ENCODE assay signal across 14 mouse cellular contexts in the genomic region with DNA sequence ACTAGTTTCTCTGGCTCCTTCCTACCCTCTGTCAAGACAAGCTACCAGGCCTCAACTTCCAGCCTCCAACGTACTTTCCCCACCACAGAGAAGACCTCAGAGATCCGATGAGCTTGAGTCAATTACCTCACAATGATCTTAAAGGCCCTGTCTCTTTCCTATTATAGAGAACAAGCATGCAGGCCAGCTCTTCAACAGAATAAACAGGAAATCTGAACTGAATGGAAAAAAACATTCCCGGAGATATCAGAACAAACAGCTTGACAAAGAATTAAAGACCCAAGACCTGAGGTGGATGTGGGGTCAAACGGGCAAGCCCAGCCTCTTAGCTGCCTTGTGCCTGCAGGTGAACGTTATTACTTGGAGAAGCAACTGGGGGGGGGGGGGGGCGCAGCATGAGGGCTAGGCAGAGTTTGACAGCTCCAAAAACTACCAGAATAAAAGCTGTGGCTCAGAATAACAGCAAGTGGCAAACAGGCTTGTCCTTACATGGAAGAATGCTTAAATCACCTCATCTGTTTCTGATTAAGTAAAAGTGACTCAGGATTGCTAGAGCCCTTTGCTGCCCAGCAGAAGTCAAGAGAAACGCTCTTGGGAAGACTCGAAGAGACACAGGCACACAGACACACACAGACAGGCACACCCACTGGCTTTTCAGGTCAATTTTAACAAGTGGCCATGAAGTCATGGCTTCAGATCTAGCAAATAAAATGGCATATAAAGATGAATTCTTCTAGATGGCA. TPM values are rescaled to one million over a fixed set of nuclear protein-coding genes. Genes with fewer than 3 reads are reported as not detected.
A peak's percentile ranks its signal among the peaks of the same experiment; 100 is the strongest.
DNase-seq lines count a peak whose midpoint lies in the region; ATAC-seq and TF ChIP-seq lines count a peak whose summit lies in the region.
"Had no signal": no experiment of that assay in that cellular context is flagged by ENCODE, and none has a peak within 500 bp of the region (broad histone marks: within the 10 kb centered on the region; RNA-seq: fewer than 3 reads in every experiment).

No protein-coding gene starts in this region.

- peak; percentile 91 for DNase-seq in heart, adult 11 months
- DNase-seq in lung, postnatal 4 days: no peak
- DNase-seq in layer of hippocampus, postnatal 14 days (ENCODE audit: low spot score in 2 of 2): no peak
- no peak for DNase-seq in cerebellum, adult 9-11 months
- DNase-seq: adrenal gland, adult 2 months; forebrain, postnatal 0 days; retina, postnatal 1 day; thymus, adult 2 months had no signal

- H3K9ac ChIP-seq in heart, embryonic 11.5 days (ENCODE audit: low read depth, low read length): no peak overlapping the region
- peak overlapping the region; percentile 13; the same call in 1 of the 2 replicates for H3K9ac ChIP-seq in lung, embryonic 16.5 days (ENCODE audit: low read length)
- H3K9ac ChIP-seq: forebrain, postnatal 0 days; midbrain, embryonic 13.5 days; neural tube, embryonic 12.5 days had no signal

- no peak overlapping the region for H3K27ac ChIP-seq in heart, embryonic 11.5 days (ENCODE audit: low read depth, low read length)
- H3K27ac ChIP-seq in lung, embryonic 16.5 days (ENCODE audit: low read length): peak overlapping the region; percentile 55; the same call in 1 of the 2 replicates
- peak overlapping the region; percentile 92 for H3K27ac ChIP-seq in embryonic fibroblast, embryonic 13.5 days (ENCODE audit: insufficient read depth, low read length)
- H3K27ac ChIP-seq in small intestine, adult 2 months (ENCODE audit: insufficient read depth, low read depth, low read length): peak overlapping the region; percentile 43
- H3K27ac ChIP-seq: midbrain, embryonic 13.5 days; neural tube, embryonic 12.5 days had no signal

- no peaks in the 10 kb centered on the region for H3K27me3 ChIP-seq in heart, embryonic 11.5 days (ENCODE audit: control insufficient read depth, insufficient read depth, low read length)
- H3K27me3 ChIP-seq in lung, embryonic 16.5 days (ENCODE audit: control insufficient read depth, insufficient read depth, low read depth, low read length): no peaks in the 10 kb centered on the region
- no peaks in the 10 kb centered on the region for H3K27me3 ChIP-seq in small intestine, adult 2 months (ENCODE audit: control insufficient read depth, insufficient read depth, low read length)
- H3K27me3 ChIP-seq: midbrain, embryonic 13.5 days; neural tube, embryonic 12.5 days had no signal

- no peak overlapping the region for H3K4me3 ChIP-seq in heart, embryonic 11.5 days (ENCODE audit: low read depth, low read length)
- no peak overlapping the region for H3K4me3 ChIP-seq in lung, embryonic 16.5 days (ENCODE audit: low read length)
- H3K4me3 ChIP-seq in embryonic fibroblast, embryonic 13.5 days (ENCODE audit: insufficient read depth, low read length): no peak overlapping the region
- no peak overlapping the region for H3K4me3 ChIP-seq in small intestine, adult 2 months (ENCODE audit: low read depth, low read length)
- H3K4me3 ChIP-seq: midbrain, embryonic 13.5 days; neural tube, embryonic 12.5 days had no signal

- H3K4me2 ChIP-seq in heart, embryonic 11.5 days: no peak overlapping the region
- H3K4me2 ChIP-seq in lung, embryonic 16.5 days (ENCODE audit: low read depth, low read length): no peak overlapping the region
- H3K4me2 ChIP-seq: midbrain, embryonic 13.5 days; neural tube, embryonic 12.5 days had no signal

- TF ChIP-seq POLR2A in embryonic fibroblast, embryonic 13.5 days (IDR thresholded peaks at IDR 0.05; ENCODE audit: low read depth, low read length): no peak
- no peak for TF ChIP-seq POLR2A in small intestine, adult 2 months (IDR thresholded peaks at IDR 0.05; ENCODE audit: low read depth, low read length)

- H3K36me3 ChIP-seq in heart, embryonic 11.5 days (ENCODE audit: control insufficient read depth, insufficient read depth, low read length): 0 out of 2 replicates have a peak, but pooled peaks cover 6% of the 10 kb centered on the region
- H3K36me3 ChIP-seq in lung, embryonic 16.5 days (ENCODE audit: control insufficient read depth, insufficient read depth, low read length): peaks cover 16% of the 10 kb centered on the region
- peaks cover 35% of the 10 kb centered on the region for H3K36me3 ChIP-seq in small intestine, adult 2 months (ENCODE audit: control insufficient read depth, insufficient read depth, low read length)

- no peaks in the 10 kb centered on the region for H3K9me3 ChIP-seq in heart, embryonic 11.5 days (replicated peaks; ENCODE audit: control insufficient read depth, low read length)
- H3K9me3 ChIP-seq in lung, embryonic 16.5 days (ENCODE audit: control insufficient read depth, low read length): no peaks in the 10 kb centered on the region
- H3K9me3 ChIP-seq: midbrain, embryonic 13.5 days; neural tube, embryonic 12.5 days had no signal

- whole genome bisulfite sequencing in heart, embryonic 11.5 days (ENCODE audit: insufficient replicate concordance): 51% methylated on average over 8 of the region's 8 CpGs
- 33% methylated on average over 8 of the region's 8 CpGs for WGBS in lung, embryonic 16.5 days
- WGBS in small intestine, adult 2 months: 43% methylated on average over 8 of the region's 8 CpGs

- no peak for ATAC-seq in heart, embryonic 11.5 days (replicated peaks; ENCODE audit: insufficient number of reproducible peaks, low FRiP score, low TSS enrichment)
- no peak for ATAC-seq in lung, embryonic 16.5 days (ENCODE audit: low read depth)
- ATAC-seq: forebrain, postnatal 0 days; midbrain, embryonic 13.5 days had no signal

- peaks cover 17% of the 10 kb centered on the region for H3K4me1 ChIP-seq in heart, embryonic 11.5 days (ENCODE audit: control insufficient read depth, insufficient read depth, low read length)
- H3K4me1 ChIP-seq in lung, embryonic 16.5 days (replicated peaks; ENCODE audit: control insufficient read depth, insufficient read depth, low read length): peaks cover 8% of the 10 kb centered on the region
- H3K4me1 ChIP-seq in embryonic fibroblast, embryonic 13.5 days (ENCODE audit: control insufficient read depth, insufficient read depth, low read length): peaks cover 12% of the 10 kb centered on the region
- H3K4me1 ChIP-seq in small intestine, adult 2 months (ENCODE audit: control insufficient read depth, insufficient read depth, insufficient read length, low read length): peaks cover 5% of the 10 kb centered on the region
- H3K4me1 ChIP-seq: neural tube, embryonic 12.5 days had no signal

- TF ChIP-seq CTCF in embryonic fibroblast, embryonic 13.5 days (IDR thresholded peaks at IDR 0.05; ENCODE audit: borderline replicate concordance, insufficient read depth, low read length): no peak
- TF ChIP-seq CTCF in small intestine, adult 2 months (IDR thresholded peaks at IDR 0.05; ENCODE audit: extremely low read depth, insufficient read length, insufficient replicate concordance, low read depth, low read length): no peak

RNA-seq across cellular contexts. Expression of a gene that starts 17.5 kb away (rescaled TPM):
- 0.50 and 0.62 TPM in 2 replicates for polyA plus RNA-seq in heart, embryonic 11.5 days (2014; fragmentation: Nextera tagmentation; extraction: Ambion mirVana)
- polyA plus RNA-seq in lung, embryonic 16.5 days (2015; fragmentation: Nextera tagmentation; extraction: Ambion mirVana): 2.0 and 2.2 TPM in 2 replicates
- 0.30 and 0.35 TPM in 2 replicates for polyA plus RNA-seq in embryonic fibroblast, embryonic 13.5 days (2011; ENCODE audit: insufficient read length, low read depth, missing spikeins)
- polyA plus RNA-seq in small intestine, adult 2 months (2012; rRNA removed): 0.10 and 0.33 TPM in 2 replicates
- 1 to 10 TPM; 3.3 to 4.5 TPM for total RNA-seq in layer of hippocampus, postnatal 14 days (2021)
- polyA plus RNA-seq: adrenal gland, adult 2 months had no signal

RNA-seq across cellular contexts. Expression of a gene that starts 51.6 kb away (rescaled TPM):
- polyA plus RNA-seq in heart, embryonic 11.5 days (2014; fragmentation: Nextera tagmentation; extraction: Ambion mirVana): 2.9 and 3.1 TPM in 2 replicates
- polyA plus RNA-seq in lung, embryonic 16.5 days (2015; fragmentation: Nextera tagmentation; extraction: Ambion mirVana): 5.7 and 8.6 TPM in 2 replicates
- 14.4 and 21.6 TPM in 2 replicates for polyA plus RNA-seq in embryonic fibroblast, embryonic 13.5 days (2011; ENCODE audit: insufficient read length, low read depth, missing spikeins)
- polyA plus RNA-seq in small intestine, adult 2 months (2012; rRNA removed): 0.38 and 0.68 TPM in 2 replicates
- total RNA-seq in layer of hippocampus, postnatal 14 days (2021): 100 to 1,000 TPM in 1 of 2 experiments, 10 to 100 TPM in 1; 94.3 to 102 TPM

RNA-seq across cellular contexts. Expression of a gene that starts 52.9 kb away (rescaled TPM):
- polyA plus RNA-seq in heart, embryonic 11.5 days (2014; fragmentation: Nextera tagmentation; extraction: Ambion mirVana): 5.9 and 7.1 TPM in 2 replicates
- polyA plus RNA-seq in lung, embryonic 16.5 days (2015; fragmentation: Nextera tagmentation; extraction: Ambion mirVana): 11.1 and 12.1 TPM in 2 replicates
- polyA plus RNA-seq in embryonic fibroblast, embryonic 13.5 days (2011; ENCODE audit: insufficient read length, low read depth, missing spikeins): 20.6 and 21.3 TPM in 2 replicates
- polyA plus RNA-seq in small intestine, adult 2 months (2012; rRNA removed): 8.9 and 25.9 TPM in 2 replicates
- 10 to 100 TPM; 17.0 to 18.1 TPM for total RNA-seq in layer of hippocampus, postnatal 14 days (2021)
